Mouse (Mus musculus): ENCODE results near the gene Spty2d1.
"Not testable (repeated sequence)": the region's sequence is repeated elsewhere in the genome, so short reads cannot be mapped to it uniquely, and the experiment has no call there.

Spty2d1 gene

GRCm38 (mm10) chr7:47008168-47008993 is at the start of gene Spty2d1:
Gene Spty2d1 (minus strand): TSS chr7:47008411.
- peak; percentile 98 for DNase-seq

GRCm38 (mm10) chr7:47056273-47056672 is 48.1 kb upstream of the Spty2d1 start:
- no peak for DNase-seq

- no peak for DNase-seq
These were observed 47.5 kb upstream of the Spty2d1 start for GRCm38 (mm10) chr7:47055744-47056143.

GRCm38 (mm10) chr7:47054666-47055065 is 46.5 kb upstream of the Spty2d1 start:
- peak; percentile 91 for DNase-seq

GRCm38 (mm10) chr7:47053287-47053686 is 45.1 kb upstream of the Spty2d1 start:
- DNase-seq, result peak; percentile 49

- peak; percentile 53 for DNase-seq
These were observed 44.1 kb upstream of the Spty2d1 start for GRCm38 (mm10) chr7:47052276-47052675.

GRCm38 (mm10) chr7:47051404-47052151 is 43.4 kb upstream of the Spty2d1 start:
- DNase-seq, result peak; percentile 58

GRCm38 (mm10) chr7:47050766-47051165 is 42.6 kb upstream of the Spty2d1 start:
- DNase-seq, result peak; percentile 69

- DNase-seq, result peak; percentile 96
These were observed 42.2 kb upstream of the Spty2d1 start, which contains the start of gene Tmem86a for GRCm38 (mm10) chr7:47050366-47050765. Gene Tmem86a (plus strand): TSS chr7:47050601.

GRCm38 (mm10) chr7:47042823-47043490 is 34.7 kb upstream of the Spty2d1 start:
- no peak for DNase-seq

- no peak for DNase-seq
These were observed 33.9 kb upstream of the Spty2d1 start for GRCm38 (mm10) chr7:47042121-47042520.

GRCm38 (mm10) chr7:47041706-47042105 is 33.5 kb upstream of the Spty2d1 start:
- no peak for DNase-seq

- DNase-seq, result no peak
These were observed 27.2 kb upstream of the Spty2d1 start for GRCm38 (mm10) chr7:47035426-47035825.

- no peak for DNase-seq
These were observed 26.7 kb upstream of the Spty2d1 start for GRCm38 (mm10) chr7:47034785-47035384.

- no peak for DNase-seq
These were observed 23.2 kb upstream of the Spty2d1 start for GRCm38 (mm10) chr7:47031371-47031770.

- DNase-seq, result no peak
These were observed 22.4 kb upstream of the Spty2d1 start for GRCm38 (mm10) chr7:47030517-47031193.

- DNase-seq, result no peak
These were observed 19.3 kb upstream of the Spty2d1 start for GRCm38 (mm10) chr7:47027520-47027919.

GRCm38 (mm10) chr7:47026899-47027298 is 18.7 kb upstream of the Spty2d1 start:
- DNase-seq, result not testable (repeated sequence)

GRCm38 (mm10) chr7:47025429-47025828 is 17.2 kb upstream of the Spty2d1 start:
- DNase-seq, result peak; percentile 58

- DNase-seq, result no peak
These were observed 16.2 kb upstream of the Spty2d1 start for GRCm38 (mm10) chr7:47024454-47024853.

- DNase-seq, result peak; percentile 70
These were observed 15.3 kb upstream of the Spty2d1 start for GRCm38 (mm10) chr7:47023530-47023929.

GRCm38 (mm10) chr7:47022482-47022881 is 14.3 kb upstream of the Spty2d1 start:
- DNase-seq, result no peak
